Mouse (Mus musculus) hindbrain, embryonic 14.5 days (tissue): Measurements from ENCODE around the gene Il4i1. TPM values are rescaled to one million over a fixed set of nuclear protein-coding genes. Genes with fewer than 3 reads are reported as not detected.

Experiments
- ATAC-seq: fragments of 200-750 bp; cut with Nextera tagmentation; 2 replicates; pipeline ENCODE4 v1.8.0; 2017; ENCODE audit warnings: moderate number of reproducible peaks, mild to moderate bottlenecking, moderate TSS enrichment, moderate library complexity; ENCODE audit not compliant: low FRiP score
- DNase-seq: peaks from one replicate; pipeline ENCODE4 v3.0.0-alpha.2; 2015; ENCODE audit warnings: low spot score
- H3K27ac ChIP-seq: fragments of 300-500 bp; sonication (generic); 2 replicates; pipeline ENCODE4 v1.5.1; 2014; ENCODE audit warnings: mild to moderate bottlenecking, moderate library complexity
- H3K27me3 ChIP-seq: fragments of 300-500 bp; sonication (generic); 2 replicates; pipeline ENCODE4 v1.6.1; 2014; ENCODE audit warnings: mild to moderate bottlenecking, low read length, mixed read lengths; ENCODE audit not compliant: control insufficient read depth, insufficient read depth
- H3K36me3 ChIP-seq: fragments of 300-500 bp; sonication (generic); replicated peaks from 2 replicates; pipeline ENCODE4 v1.6.1; 2014; ENCODE audit not compliant: control insufficient read depth, insufficient read depth
- H3K4me1 ChIP-seq: fragments of 300-500 bp; sonication (generic); replicated peaks from 2 replicates; pipeline ENCODE4 v1.6.1; 2014; ENCODE audit warnings: antibody characterized with exemption, low read length, mixed read lengths; ENCODE audit not compliant: control insufficient read depth, insufficient read depth
- H3K4me2 ChIP-seq: fragments of 300-500 bp; sonication (generic); replicated peaks from 2 replicates; pipeline ENCODE4 v1.6.1; 2014; ENCODE audit warnings: mild to moderate bottlenecking, moderate library complexity
- H3K4me3 ChIP-seq: fragments of 300-500 bp; sonication (generic); replicated peaks from 2 replicates; pipeline ENCODE4 v1.5.1; 2014; ENCODE audit warnings: mild to moderate bottlenecking, low read length
- H3K9ac ChIP-seq: fragments of 300-500 bp; sonication (generic); 2 replicates; pipeline ENCODE4 v1.6.1; 2014
- H3K9me3 ChIP-seq: fragments of 300-500 bp; sonication (generic); 2 replicates; pipeline ENCODE4 v1.6.1; 2016; ENCODE audit warnings: low read length; ENCODE audit not compliant: control insufficient read depth
- WGBS: fragments of 180-500 bp; shearing (Covaris S2); extraction: QIAGEN DNeasy Blood & Tissue Kit; methylation state at CpG from one replicate; pipeline ENCODE4 v1.1.7; 2014; 5-methylcytosine and 5-hydroxymethylcytosine counted together
- polyA plus RNA-seq: library from polyadenylated mRNA; unstranded; fragments of >200 nt; fragmentation: Nextera tagmentation; extraction: Ambion mirVana; gene quantifications from 2 replicates; pipeline ENCODE4 v1.2.1, GENCODE M21; 2014

Il4i1 gene
- polyA plus RNA-seq, 1 experiment from 2014 or later, result 1.3 TPM

DNA sequence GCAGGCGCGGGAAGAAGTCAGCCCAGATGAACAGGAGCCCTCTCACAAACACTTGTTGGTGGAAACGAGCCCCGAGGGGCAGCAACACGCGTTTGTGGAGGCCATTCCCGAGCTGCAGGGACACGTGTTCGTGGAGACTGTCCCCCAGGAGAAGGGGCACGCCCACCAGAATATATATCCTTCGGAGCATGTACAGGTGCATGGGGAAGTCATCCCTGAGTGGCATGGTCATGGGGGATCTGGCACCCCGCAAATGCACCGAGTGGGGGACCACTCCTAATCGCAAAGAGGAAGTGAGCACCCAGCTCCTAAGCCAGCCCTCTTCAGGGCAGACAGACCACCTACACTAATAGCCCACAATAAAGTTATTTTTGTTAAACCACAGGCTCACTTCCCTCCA lies 24.2 kb downstream of the Il4i1 start:
- ATAC-seq (no peak), DNase-seq (no peak)
- 50% methylated on average over 14 of the region's 14 CpGs for WGBS
- peak overlapping the region; percentile 22; the same call in 1 of the 2 replicates for H3K4me3 ChIP-seq
- H3K9ac ChIP-seq, result no peak overlapping the region
- peaks cover 10% of the 10 kb centered on the region for H3K4me1 ChIP-seq
- H3K27me3 ChIP-seq, result peaks cover 22% of the 10 kb centered on the region
- no peak overlapping the region for H3K4me2 ChIP-seq
- no peak overlapping the region for H3K27ac ChIP-seq
- H3K36me3 ChIP-seq, result peaks cover 56% of the 10 kb centered on the region
- H3K9me3 ChIP-seq, result no peaks in the 10 kb centered on the region

DNA sequence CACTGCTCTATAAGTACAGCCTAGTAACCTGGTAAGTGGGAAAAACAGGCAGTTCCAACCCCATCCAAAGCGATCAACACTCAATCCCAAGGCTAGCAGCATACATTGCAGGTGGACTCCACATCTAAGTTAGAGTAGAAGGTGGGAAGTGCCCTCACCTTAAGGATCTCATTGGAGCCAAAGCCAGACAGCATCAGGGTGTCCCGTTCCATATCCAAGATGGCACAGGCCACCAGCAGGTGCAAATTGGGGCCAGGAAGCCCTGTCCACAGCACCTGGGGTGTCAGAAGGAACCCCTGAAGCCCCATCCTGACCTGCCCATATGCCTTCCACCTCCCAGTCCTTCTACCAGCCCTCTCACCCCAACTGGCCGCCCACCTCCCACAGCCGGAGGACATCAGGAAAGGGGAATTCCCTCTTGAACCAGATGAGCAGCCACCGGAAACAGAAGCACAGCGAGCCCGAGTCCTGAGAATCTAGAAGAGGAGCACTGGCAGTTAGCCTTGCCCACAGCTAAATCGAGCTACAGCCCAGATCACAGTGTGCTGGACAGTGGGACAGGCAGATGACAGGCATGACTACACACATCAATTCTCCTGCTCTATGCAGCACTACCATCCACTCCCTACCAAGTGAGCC lies 25.8 kb downstream of the Il4i1 start:
- Histone ChIP-seq H3K4me1 (peaks cover 10% of the 10 kb centered on the region), H3K4me3 (no peak overlapping the region), H3K27me3 (peaks cover 22% of the 10 kb centered on the region), H3K27ac (no peak overlapping the region), H3K9ac (no peak overlapping the region), H3K36me3 (peaks cover 71% of the 10 kb centered on the region), H3K9me3 (no peaks in the 10 kb centered on the region), H3K4me2 (no peak overlapping the region)
- ATAC-seq (no peak), DNase-seq (no peak)
- 93% methylated on average over 8 of the region's 8 CpGs for WGBS

DNA sequence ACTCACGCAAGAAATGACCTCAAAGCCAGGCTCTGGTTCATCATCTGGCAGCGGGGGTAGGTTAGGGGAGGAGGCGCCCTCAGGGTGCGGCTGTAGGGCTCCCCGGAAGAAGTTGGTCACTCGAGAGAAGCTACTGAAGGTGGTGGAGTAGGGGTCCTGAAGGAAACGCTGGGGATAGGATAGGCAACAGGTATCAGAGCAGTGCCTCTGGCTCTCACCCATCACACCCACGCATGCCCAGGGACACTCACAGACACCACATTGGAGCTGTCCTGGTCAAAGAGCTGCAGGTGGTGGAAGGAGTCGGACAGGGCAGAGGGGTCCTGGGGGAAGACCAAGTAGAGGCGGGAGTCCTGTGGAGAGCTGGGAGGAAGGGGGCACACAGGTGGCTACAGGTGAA lies 28.8 kb downstream of the Il4i1 start:
- Histone ChIP-seq H3K27me3 (peaks cover 19% of the 10 kb centered on the region), H3K36me3 (peaks cover 69% of the 10 kb centered on the region), H3K27ac (no peak overlapping the region), H3K4me2 (no peak overlapping the region), H3K9me3 (no peaks in the 10 kb centered on the region), H3K4me1 (peaks cover 14% of the 10 kb centered on the region), H3K9ac (no peak overlapping the region), H3K4me3 (no peak overlapping the region)
- ATAC-seq, result no peak
- no peak for DNase-seq
- WGBS, result 94% methylated on average over 10 of the region's 10 CpGs

DNA sequence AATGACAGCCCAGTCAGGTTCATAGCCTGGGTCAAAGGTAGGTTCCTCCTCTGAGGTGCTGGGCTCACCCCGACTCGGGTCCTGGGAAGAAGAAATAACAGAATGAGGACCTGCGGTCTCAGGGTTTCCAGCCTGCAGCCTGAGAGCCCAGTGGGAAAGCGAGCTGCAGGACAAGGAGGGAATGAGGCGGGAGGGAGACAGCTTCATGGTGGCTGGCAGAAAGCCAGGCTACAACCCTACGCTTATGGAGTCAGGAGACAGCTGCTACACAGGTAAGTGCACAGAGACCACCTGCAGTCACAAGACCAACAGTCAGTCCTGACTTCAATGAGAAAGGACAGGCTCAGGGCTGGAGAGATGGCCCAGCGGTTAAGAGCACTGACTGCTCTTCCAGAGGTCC lies 30.6 kb downstream of the Il4i1 start:
- Histone ChIP-seq H3K4me2 (no peak overlapping the region), H3K27ac (no peak overlapping the region), H3K9me3 (no peaks in the 10 kb centered on the region), H3K4me3 (no peak overlapping the region), H3K27me3 (0 out of 2 replicates have a peak, but pooled peaks cover 1% of the 10 kb centered on the region), H3K9ac (no peak overlapping the region), H3K36me3 (peaks cover 51% of the 10 kb centered on the region), H3K4me1 (peaks cover 19% of the 10 kb centered on the region)
- no peak for DNase-seq
- no peak for ATAC-seq
- WGBS, result 94% methylated on average over 7 of the region's 7 CpGs

DNA sequence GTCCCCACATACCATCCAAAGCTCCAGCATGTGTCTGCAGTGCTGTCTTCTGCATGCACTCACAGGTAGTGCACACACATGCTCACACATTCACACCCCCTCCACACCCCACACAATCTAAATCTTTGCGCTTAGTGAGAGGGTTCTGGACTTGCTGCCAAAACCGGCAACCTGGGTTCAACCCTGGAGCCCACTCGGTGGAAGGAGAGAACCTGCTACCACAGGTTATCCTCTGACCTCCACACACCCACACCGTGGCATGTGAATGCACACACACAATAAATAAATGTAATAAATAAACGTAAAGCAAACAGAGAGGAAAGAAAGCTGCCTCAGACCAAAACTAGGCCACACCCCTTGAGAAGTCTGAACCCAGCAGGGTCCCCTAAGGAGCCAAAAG lies 31.6 kb downstream of the Il4i1 start:
- peaks cover 45% of the 10 kb centered on the region for H3K36me3 ChIP-seq
- WGBS, result 81% methylated on average over 5 of the region's 5 CpGs
- no peaks in the 10 kb centered on the region for H3K9me3 ChIP-seq
- peak overlapping the region; percentile 50 for H3K9ac ChIP-seq
- H3K27ac ChIP-seq, result peak overlapping the region; percentile 98
- ATAC-seq (no peak), DNase-seq (no peak)
- H3K4me3 ChIP-seq, result peak overlapping the region; percentile 74
- peaks cover 19% of the 10 kb centered on the region for H3K4me1 ChIP-seq
- H3K27me3 ChIP-seq, result no peaks in the 10 kb centered on the region
- peak overlapping the region; percentile 85 for H3K4me2 ChIP-seq

DNA sequence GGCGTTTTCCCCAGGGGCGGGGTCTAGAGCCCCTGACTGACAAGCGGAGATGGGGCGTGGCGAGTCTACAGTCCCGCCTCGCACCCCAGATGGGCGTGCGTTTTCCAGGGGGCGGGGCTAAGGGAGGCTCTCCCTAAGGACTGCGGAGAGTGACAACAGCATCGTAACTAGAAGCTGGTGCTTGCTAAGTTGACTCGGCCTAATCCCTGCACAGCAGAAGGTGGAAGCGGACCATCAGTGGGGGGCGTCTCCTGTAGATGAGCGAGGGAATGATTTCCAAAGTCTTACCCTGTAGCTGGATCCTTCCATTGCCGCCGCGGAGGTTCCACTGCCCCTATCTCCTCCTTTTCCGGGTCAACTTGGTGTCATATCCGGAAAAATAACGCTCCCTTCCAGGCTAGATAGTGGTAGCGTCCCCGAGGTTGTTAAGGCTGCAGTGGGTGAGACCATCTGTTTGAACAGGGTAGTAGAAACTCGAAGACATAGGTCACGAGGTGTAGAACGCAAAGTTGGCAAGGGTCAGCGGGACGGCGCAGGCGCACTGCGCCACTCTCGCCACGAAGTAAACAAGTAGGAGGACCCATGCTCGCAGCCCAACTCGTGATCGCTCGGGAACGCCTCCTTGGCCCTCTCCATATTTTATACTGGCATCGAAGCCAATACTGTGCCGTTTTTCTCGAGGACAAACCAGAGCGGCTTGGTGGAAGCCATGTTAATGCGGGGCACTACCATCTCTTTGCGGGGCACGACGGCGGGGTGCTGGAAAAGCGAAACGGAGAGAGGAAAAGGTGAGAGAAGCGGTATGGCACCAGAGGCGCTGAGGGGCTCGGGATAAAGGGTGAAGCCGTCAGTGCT lies 32.6 kb downstream of the Il4i1 start, which contains the start of the genes Akt1s1 and Tbc1d17:
Gene Akt1s1, plus strand, starts transcription at position 431 of the 855 bp plus-strand sequence.
Gene Tbc1d17, minus strand, starts transcription at position 519 of the 855 bp plus-strand sequence.
- H3K4me3 ChIP-seq, result peak within 1 kb of the TSS; percentile 74
- peak within 1 kb of the TSS; percentile 85 for H3K4me2 ChIP-seq
- peaks cover 39% of the 10 kb centered on the region for H3K36me3 ChIP-seq
- H3K27ac ChIP-seq, result peak within 1 kb of the TSS; percentile 98
- peak; percentile 88 for ATAC-seq
- no peaks in the 10 kb centered on the region for H3K27me3 ChIP-seq
- peak within 1 kb of the TSS; percentile 87 for H3K9ac ChIP-seq
- H3K4me1 ChIP-seq, result peaks cover 25% of the 10 kb centered on the region
- under 1% methylated on average over 54 of the region's 54 CpGs for WGBS
- peak; percentile 99 for DNase-seq
- H3K9me3 ChIP-seq, result no peaks in the 10 kb centered on the region

DNA sequence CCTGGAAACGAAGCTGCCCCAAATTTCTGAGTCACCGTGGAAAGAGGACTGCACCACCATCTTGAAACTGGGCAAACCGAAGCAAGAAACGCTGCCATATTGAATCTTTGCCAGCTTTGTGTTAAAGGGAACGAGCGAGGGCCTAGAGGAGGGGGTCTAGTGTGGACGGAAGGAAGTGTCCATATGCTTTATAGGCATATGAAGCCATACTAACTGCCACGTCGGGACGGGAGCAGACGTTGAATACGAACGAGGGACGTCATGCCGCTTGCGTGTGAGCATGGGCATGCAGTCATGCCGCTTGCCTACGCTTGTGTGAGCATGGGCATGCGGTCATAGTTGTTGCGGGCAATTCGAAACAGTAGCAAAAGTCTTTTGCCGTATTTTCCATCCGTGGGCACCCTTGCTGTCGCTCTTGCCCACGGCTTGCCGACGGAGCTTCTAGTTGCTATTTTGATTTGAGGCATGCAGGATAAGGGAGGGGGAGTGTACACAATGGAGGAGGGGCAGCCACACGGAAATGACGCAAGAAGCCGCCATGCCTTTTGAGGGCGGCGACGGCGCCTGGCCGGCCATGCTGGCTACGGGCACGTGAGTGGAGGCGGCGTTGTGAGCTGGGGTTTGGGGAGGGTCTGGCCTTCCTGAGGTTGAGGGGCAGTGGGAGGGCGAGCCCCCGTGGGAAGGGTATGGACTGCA lies 33.4 kb downstream of the Il4i1 start:
- under 1% methylated on average over 41 of the region's 41 CpGs for WGBS
- Histone ChIP-seq H3K4me2 (peak overlapping the region; percentile 85), H3K4me3 (peak overlapping the region; percentile 74), H3K36me3 (peaks cover 32% of the 10 kb centered on the region), H3K27me3 (no peaks in the 10 kb centered on the region), H3K9me3 (no peaks in the 10 kb centered on the region), H3K9ac (peak overlapping the region; percentile 87), H3K27ac (peak overlapping the region; percentile 98), H3K4me1 (peaks cover 32% of the 10 kb centered on the region)
- ATAC-seq (peak; percentile 73), DNase-seq (peak; percentile 92)

DNA sequence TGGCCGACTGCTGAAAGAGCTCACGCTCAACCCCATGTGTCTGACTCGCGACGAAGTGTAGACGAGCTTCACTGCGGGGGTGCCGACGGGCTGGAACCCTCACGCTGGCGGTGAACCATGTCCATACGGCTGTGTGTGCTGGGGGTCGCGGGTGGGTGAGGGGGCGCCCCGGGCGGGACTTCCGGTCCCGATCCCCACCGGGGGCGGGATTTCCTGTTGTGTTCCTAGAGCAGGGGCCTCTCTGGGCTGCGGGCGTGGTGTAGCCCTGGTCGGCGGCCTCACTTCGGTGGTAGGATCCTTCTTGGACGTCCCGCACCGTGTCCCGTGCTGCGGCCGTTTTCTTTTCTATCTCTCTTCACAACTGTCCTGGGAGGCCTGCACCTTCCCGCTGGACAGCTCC lies 34.0 kb downstream of the Il4i1 start:
- Histone ChIP-seq H3K27me3 (no peaks in the 10 kb centered on the region), H3K9me3 (no peaks in the 10 kb centered on the region), H3K4me3 (peak overlapping the region; percentile 74), H3K36me3 (peaks cover 28% of the 10 kb centered on the region), H3K9ac (peak overlapping the region; percentile 87), H3K27ac (peak overlapping the region; percentile 98), H3K4me1 (peaks cover 35% of the 10 kb centered on the region), H3K4me2 (peak overlapping the region; percentile 85)
- DNase-seq (peak; percentile 72), ATAC-seq (peak; percentile 49)
- under 1% methylated on average over 31 of the region's 33 CpGs for WGBS
